Mouse (Mus musculus) myocyte (in vitro differentiated cells): Measurements from ENCODE around the gene Rgl1.

Experiments used
- E2F4 ChIP-seq: IDR thresholded peaks from one replicate; pipeline ENCODE4 v1.6.1; 2011; ENCODE audit warnings: mild to moderate bottlenecking, control low read depth, moderate library complexity; ENCODE audit not compliant: insufficient read depth
- POLR2A ChIP-seq: IDR thresholded peaks from one replicate; pipeline ENCODE4 v1.6.1; 2011; ENCODE audit warnings: low read depth, mild to moderate bottlenecking, control low read depth, moderate library complexity; ENCODE audit not compliant: insufficient read length
- POLR2AphosphoS2 ChIP-seq: IDR thresholded peaks from one replicate; pipeline ENCODE4 v1.6.1; 2011; ENCODE audit warnings: low read depth, control low read depth; ENCODE audit not compliant: insufficient read length
- USF1 ChIP-seq: IDR thresholded peaks from one replicate; pipeline ENCODE4 v1.6.1; 2011; ENCODE audit warnings: low read depth, mild to moderate bottlenecking, control low read depth, moderate library complexity

- TF ChIP-seq POLR2A (no peak), E2F4 (no peak), POLR2AphosphoS2 (no peak), USF1 (no peak)
Observed at GRCm38 (mm10) chr1:152538817-152539216, 227.3 kb downstream of the Rgl1 start.
